Mouse (Mus musculus) v-Abl transformed pro-B cells (cell line): ENCODE measurements at regions not wholly inside any gene's neighbourhood (a gene's known extent, or its start where the extent isn't known, plus 50 kb on each side); places are given as distances from the start of the nearest gene placed in this dataset.

ENCODE experiments used
- in situ Hi-C, 2 experiments: fragments of 400-800 bp; cut with MboI; formaldehyde crosslinking; loops; one replicate each; pipeline ENCODE4 v1.15.1; 2025; ENCODE audit not compliant: unreplicated experiment in 2 of 2

DNA sequence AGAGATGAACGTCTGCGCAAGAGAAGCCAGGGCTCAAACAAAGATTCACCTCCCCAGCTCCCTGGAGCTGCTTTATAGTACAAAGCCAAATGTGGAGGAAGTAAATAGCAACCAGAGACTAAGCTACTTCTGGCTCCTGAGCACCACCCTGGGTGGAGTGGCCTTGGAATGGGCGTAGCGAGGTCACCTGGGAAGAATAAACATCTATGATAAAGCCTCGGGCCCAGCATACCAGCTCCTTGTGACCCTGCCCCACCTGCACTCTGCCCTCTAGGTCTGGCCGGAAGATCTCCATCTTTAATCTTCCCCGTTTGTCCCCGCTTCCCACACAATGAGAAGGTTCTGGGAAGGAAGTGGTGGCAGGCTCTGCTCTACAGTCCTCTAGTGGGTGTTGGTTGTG is 61.0 kb upstream of the Ptpn3 start:
- in situ Hi-C loops: loop anchor here (10.0 to 25.0 kb wide), 3 partner anchors 425 to 882 kb away; no protein-coding TSS in a partner anchor

DNA sequence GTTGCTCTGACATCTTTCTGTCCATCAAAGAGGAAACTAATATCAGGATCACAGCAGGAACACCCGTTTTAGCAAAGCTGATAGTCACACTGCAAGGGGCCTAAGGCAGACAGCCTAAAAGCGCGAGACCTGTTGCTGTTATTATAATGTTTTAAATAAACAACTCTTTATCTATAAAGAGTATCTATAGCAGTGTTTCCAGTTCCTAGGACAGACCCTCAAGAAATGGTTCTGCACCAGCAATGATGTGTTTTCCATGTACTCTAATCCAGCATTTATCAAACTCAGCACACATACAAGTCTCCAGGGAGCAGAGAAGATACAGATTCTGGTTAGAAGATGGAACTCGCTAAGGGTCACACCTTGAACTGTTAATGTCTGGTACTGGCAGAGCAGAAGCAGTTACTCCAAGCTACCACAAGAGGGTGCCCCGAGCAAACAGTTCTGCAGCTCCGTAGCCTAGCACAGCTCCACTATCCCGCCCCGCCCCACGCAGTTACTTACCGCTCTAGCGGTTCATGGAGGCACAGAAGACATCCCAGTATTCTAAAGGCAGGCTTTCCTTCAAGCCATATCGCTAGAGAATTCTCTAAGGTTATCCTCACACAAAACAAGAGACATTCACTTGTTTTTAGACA is 64.2 kb upstream of the Palm2 start:
- in situ Hi-C loops: loop anchor here (10.0 to 25.0 kb wide), 3 partner anchors 417 to 875 kb away; no protein-coding TSS in a partner anchor

- in situ Hi-C loops: no loop called here
Measured at GRCm38 (mm10) chr4:57377872-57378271, 56.2 kb upstream of the Palm2 start.

DNA sequence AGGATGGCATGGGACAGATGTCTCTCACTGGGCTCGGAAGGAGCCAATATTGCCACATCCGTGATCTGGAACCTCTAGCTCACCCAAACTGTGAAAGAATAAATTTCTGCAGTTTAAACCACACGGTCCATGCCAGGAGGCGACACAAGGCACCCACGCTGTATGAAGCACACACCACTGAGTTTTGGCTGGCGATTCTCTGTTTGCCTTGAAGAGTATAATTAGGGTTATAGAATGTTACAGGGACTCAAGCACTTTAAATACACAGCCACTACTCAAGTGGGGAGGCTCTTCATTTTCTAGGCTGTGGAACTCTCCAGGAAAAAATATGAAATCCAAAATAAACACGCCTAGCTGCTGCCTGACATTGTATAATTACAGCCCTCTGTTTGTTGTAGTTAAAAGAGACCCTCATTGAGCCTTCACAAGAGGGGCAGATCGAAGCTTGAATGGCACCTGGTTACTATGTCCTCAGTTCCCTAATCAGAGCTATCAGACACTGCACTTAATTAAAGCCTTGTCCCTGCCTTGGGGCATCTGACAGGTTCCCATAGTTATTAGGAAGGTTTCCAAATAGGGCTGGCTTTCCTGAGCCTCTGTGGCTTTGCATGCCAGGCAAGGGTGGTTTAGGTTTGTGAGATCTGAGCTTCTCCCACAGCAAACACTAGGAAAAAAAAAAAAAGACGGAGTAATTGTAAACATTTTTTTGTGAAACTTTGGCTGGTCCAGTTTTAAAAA is 53.8 kb upstream of the Palm2 start:
- in situ Hi-C loops: no loop called here

- in situ Hi-C loops: no loop called here
Measured at GRCm38 (mm10) chr4:57381306-57381705, 52.7 kb upstream of the Palm2 start.
